Mouse (Mus musculus) erythroid progenitor cell, adult 5-6 weeks (primary cell): Measurements from ENCODE around the gene Mafg. TPM values are rescaled to one million over a fixed set of nuclear protein-coding genes. Genes with fewer than 3 reads are reported as not detected.

ENCODE experiments used
- ATAC-seq: replicated peaks from 2 replicates; pipeline ENCODE4 v1.8.0; 2016; ENCODE audit warnings: moderate number of reproducible peaks, mild to moderate bottlenecking, moderate TSS enrichment, inconsistent platforms; ENCODE audit not compliant: poor library complexity, low FRiP score, severe bottlenecking
- total RNA-seq, 2 experiments: library from RNA; stranded (forward) in 1 of 2; stranded (reverse) in 1 of 2; fragments of 150-400 nt in 1 of 2; fragments of 186-747, 209-891 nt in 1 of 2; gene quantifications; 2 replicates each; pipeline versions ENCODE4 v1.2.3 to v1.2.4; 2015 to 2017; ENCODE audit warnings: low replicate concordance in 2 of 2

The Mafg gene
- total RNA-seq, 2 experiments from 2014 or later = 36.0 to 71.3 TPM

GRCm38 (mm10) chr11:120648001-120648476 lies 14.6 kb upstream of the Mafg start, which contains the start of gene Myadml2:
Myadml2 (minus strand) TSS chr11:120648158.
- no peak for ATAC-seq

- no peak for ATAC-seq
Observed at GRCm38 (mm10) chr11:120647047-120647830, 13.8 kb upstream of the Mafg start.

- ATAC-seq = peak; percentile 94
Observed at GRCm38 (mm10) chr11:120643601-120643987, 10.2 kb upstream of the Mafg start, which contains the start of gene Pycr1. Pycr1 (minus strand) TSS chr11:120643769.

GRCm38 (mm10) chr11:120642939-120643600 lies 9.7 kb upstream of the Mafg start:
- peak; percentile 33 for ATAC-seq

GRCm38 (mm10) chr11:120641869-120642268 lies 8.5 kb upstream of the Mafg start:
- ATAC-seq = no peak

- no peak for ATAC-seq
Observed at GRCm38 (mm10) chr11:120641255-120641654, 7.9 kb upstream of the Mafg start.

GRCm38 (mm10) chr11:120634810-120635209 lies 1.4 kb upstream of the Mafg start:
- no peak for ATAC-seq

- peak; percentile 50 for ATAC-seq
Observed at GRCm38 (mm10) chr11:120632559-120633519, 561 bp downstream of the Mafg start.

GRCm38 (mm10) chr11:120631726-120632448 lies 1.5 kb downstream of the Mafg start:
- peak; percentile 45 for ATAC-seq

- ATAC-seq = no peak
Observed at GRCm38 (mm10) chr11:120630881-120631725, 2.3 kb downstream of the Mafg start.

- peak; percentile 17 for ATAC-seq
Observed at GRCm38 (mm10) chr11:120630401-120630871, 3.0 kb downstream of the Mafg start.

- peak; percentile 37 for ATAC-seq
Observed at GRCm38 (mm10) chr11:120629911-120630310, 3.5 kb downstream of the Mafg start.

GRCm38 (mm10) chr11:120629341-120629730 lies 4.1 kb downstream of the Mafg start:
- peak; percentile 63 for ATAC-seq

- ATAC-seq = no peak
Observed at GRCm38 (mm10) chr11:120628601-120629340, 4.6 kb downstream of the Mafg start.

GRCm38 (mm10) chr11:120627468-120628300 lies 5.7 kb downstream of the Mafg start:
- no peak for ATAC-seq

- no peak for ATAC-seq
Observed at GRCm38 (mm10) chr11:120626785-120627467, 6.5 kb downstream of the Mafg start.
